In the genomic region with DNA sequence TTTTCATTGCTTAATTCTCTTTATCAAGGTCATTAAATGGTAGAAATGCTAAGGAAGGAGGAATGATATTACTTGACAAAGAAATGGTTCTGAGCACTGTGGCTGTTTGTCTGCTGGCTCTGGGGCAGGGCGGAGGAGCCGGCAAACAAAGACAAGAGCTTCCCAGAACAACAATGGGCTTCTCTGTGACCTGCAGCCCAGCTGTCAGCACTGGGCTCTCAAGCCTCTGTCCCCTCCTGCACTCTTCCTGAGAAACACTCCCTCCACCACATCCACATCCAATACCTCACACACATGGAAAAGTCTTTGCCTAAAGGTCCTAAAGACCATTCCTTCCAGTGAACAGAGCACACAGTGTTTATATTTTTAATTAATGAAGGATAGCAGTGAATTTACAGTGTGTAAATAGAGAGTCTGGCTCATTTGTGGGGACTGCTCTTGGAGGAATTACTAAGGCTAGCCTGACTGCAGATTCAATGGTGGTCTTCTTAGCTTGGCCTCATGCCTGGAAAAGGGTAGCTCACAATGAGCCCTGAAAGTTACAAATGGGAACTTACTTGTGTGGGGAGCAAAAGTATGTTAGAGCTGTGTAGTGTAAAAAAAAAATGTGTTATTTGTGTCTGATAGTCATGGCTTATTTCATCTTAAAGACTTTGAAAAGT, we compare ENCODE assay signal across 11 mouse cellular contexts. TPM values are rescaled to one million over a fixed set of nuclear protein-coding genes. Genes with fewer than 3 reads are reported as not detected.
DNase-seq lines count a peak whose midpoint lies in the region; ATAC-seq and TF ChIP-seq lines count a peak whose summit lies in the region.
"Had no signal": no experiment of that assay in that cellular context is flagged by ENCODE, and none has a peak within 500 bp of the region (broad histone marks: within the 10 kb centered on the region; RNA-seq: fewer than 3 reads in every experiment).

No protein-coding gene starts in this region.

- 55% methylated on average over 2 of the region's 2 CpGs for WGBS in intestine, embryonic 14.5 days
- 51% methylated on average over 2 of the region's 2 CpGs for WGBS in intestine, postnatal 0 days
- 8% methylated on average over 2 of the region's 2 CpGs for WGBS in hindbrain, embryonic 15.5 days
- 15% methylated on average over 2 of the region's 2 CpGs for WGBS in neural tube, embryonic 13.5 days
- WGBS in heart, embryonic 10.5 days: 24% methylated on average over 2 of the region's 2 CpGs

- H3K36me3 ChIP-seq in intestine, embryonic 14.5 days (ENCODE audit: control insufficient read depth, insufficient read depth, low read length): no peaks in the 10 kb centered on the region
- H3K36me3 ChIP-seq in intestine, postnatal 0 days (ENCODE audit: control insufficient read depth, insufficient read depth): no peaks in the 10 kb centered on the region
- H3K36me3 ChIP-seq in hindbrain, embryonic 15.5 days: no peaks in the 10 kb centered on the region
- H3K36me3 ChIP-seq in neural tube, embryonic 13.5 days: no peaks in the 10 kb centered on the region
- H3K36me3 ChIP-seq in heart, embryonic 10.5 days: no peaks in the 10 kb centered on the region
- H3K36me3 ChIP-seq: liver, embryonic 15.5 days had no signal

- no peaks in the 10 kb centered on the region for H3K27me3 ChIP-seq in intestine, embryonic 14.5 days (replicated peaks; ENCODE audit: control insufficient read depth, insufficient read depth, low read length)
- no peaks in the 10 kb centered on the region for H3K27me3 ChIP-seq in intestine, postnatal 0 days (replicated peaks; ENCODE audit: control insufficient read depth, insufficient read depth, low read length)
- no peaks in the 10 kb centered on the region for H3K27me3 ChIP-seq in hindbrain, embryonic 15.5 days
- no peaks in the 10 kb centered on the region for H3K27me3 ChIP-seq in neural tube, embryonic 13.5 days
- H3K27me3 ChIP-seq in heart, embryonic 10.5 days (ENCODE audit: insufficient read depth, poor library complexity, severe bottlenecking): no peaks in the 10 kb centered on the region
- H3K27me3 ChIP-seq: liver, embryonic 15.5 days had no signal

- no peak for TF ChIP-seq CTCF in intestine, postnatal 0 days (IDR thresholded peaks at IDR 0.05; ENCODE audit: low read depth)

- H3K27ac ChIP-seq in intestine, embryonic 14.5 days (ENCODE audit: low read depth): peak overlapping the region; percentile 8; the same call in 1 of the 2 replicates
- H3K27ac ChIP-seq in intestine, postnatal 0 days (ENCODE audit: low read depth, low read length): no peak overlapping the region
- H3K27ac ChIP-seq in hindbrain, embryonic 15.5 days (replicated peaks): peak overlapping the region; percentile 48
- H3K27ac ChIP-seq in neural tube, embryonic 13.5 days (replicated peaks): peak overlapping the region; percentile 56; the same call in 1 of the 2 replicates
- no peak overlapping the region for H3K27ac ChIP-seq in heart, embryonic 10.5 days
- H3K27ac ChIP-seq: kidney, postnatal 0 days; liver, embryonic 15.5 days had no signal

- 0 out of 2 replicates have a peak, but pooled peaks have one; percentile 40 for ATAC-seq in intestine, embryonic 14.5 days (replicated peaks; ENCODE audit: low FRiP score, low TSS enrichment, low read depth)
- no peak for ATAC-seq in intestine, postnatal 0 days
- ATAC-seq in hindbrain, embryonic 15.5 days (ENCODE audit: low FRiP score, low read depth): peak; percentile 84; the same call in 1 of the 2 replicates
- ATAC-seq in neural tube, embryonic 13.5 days (ENCODE audit: low read depth): peak; percentile 81

- H3K9me3 ChIP-seq in intestine, embryonic 14.5 days (ENCODE audit: control insufficient read depth, low read length): no peaks in the 10 kb centered on the region
- no peaks in the 10 kb centered on the region for H3K9me3 ChIP-seq in intestine, postnatal 0 days (ENCODE audit: control insufficient read depth)
- H3K9me3 ChIP-seq in hindbrain, embryonic 15.5 days: no peaks in the 10 kb centered on the region
- no peaks in the 10 kb centered on the region for H3K9me3 ChIP-seq in neural tube, embryonic 13.5 days
- no peaks in the 10 kb centered on the region for H3K9me3 ChIP-seq in heart, embryonic 10.5 days
- H3K9me3 ChIP-seq: liver, embryonic 15.5 days had no signal

- no peak overlapping the region for H3K4me3 ChIP-seq in intestine, embryonic 14.5 days (ENCODE audit: low read depth, low read length)
- H3K4me3 ChIP-seq in intestine, postnatal 0 days (ENCODE audit: low read depth, low read length): no peak overlapping the region
- H3K4me3 ChIP-seq in hindbrain, embryonic 15.5 days: no peak overlapping the region
- no peak overlapping the region for H3K4me3 ChIP-seq in neural tube, embryonic 13.5 days
- H3K4me3 ChIP-seq in heart, embryonic 10.5 days: no peak overlapping the region
- H3K4me3 ChIP-seq: liver, embryonic 15.5 days had no signal

- no peak for DNase-seq in intestine, embryonic 14.5 days (ENCODE audit: low spot score)
- peak; percentile 4 for DNase-seq in embryo, embryonic 11.5 days (ENCODE audit: low read depth, low spot score)
- DNase-seq in heart, embryonic 10.5 days (ENCODE audit: low spot score): no peak
- DNase-seq in gastrocnemius, adult 18-20 months (ENCODE audit: low spot score): no peak
- DNase-seq in heart, adult 11 months: no peak
- DNase-seq: gastrocnemius, postnatal 10 days had no signal

- H3K4me1 ChIP-seq in intestine, embryonic 14.5 days (replicated peaks; ENCODE audit: control insufficient read depth, insufficient read depth, low read length): no peaks in the 10 kb centered on the region; the same call in 1 of the 2 replicates
- H3K4me1 ChIP-seq in intestine, postnatal 0 days (replicated peaks; ENCODE audit: control insufficient read depth, insufficient read depth, low read length): no peaks in the 10 kb centered on the region
- no peaks in the 10 kb centered on the region for H3K4me1 ChIP-seq in hindbrain, embryonic 15.5 days (replicated peaks)
- peaks cover 6% of the 10 kb centered on the region; the same call in 1 of the 2 replicates for H3K4me1 ChIP-seq in neural tube, embryonic 13.5 days (replicated peaks)
- H3K4me1 ChIP-seq in heart, embryonic 10.5 days: no peaks in the 10 kb centered on the region
- H3K4me1 ChIP-seq: liver, embryonic 15.5 days had no signal

- H3K4me2 ChIP-seq in intestine, embryonic 14.5 days (ENCODE audit: low read length): no peak overlapping the region
- H3K4me2 ChIP-seq in intestine, postnatal 0 days (replicated peaks; ENCODE audit: low read depth): no peak overlapping the region
- H3K4me2 ChIP-seq in hindbrain, embryonic 15.5 days: no peak overlapping the region
- H3K4me2 ChIP-seq in neural tube, embryonic 13.5 days: no peak overlapping the region
- H3K4me2 ChIP-seq: liver, embryonic 15.5 days had no signal

- no peak overlapping the region for H3K9ac ChIP-seq in intestine, embryonic 14.5 days (ENCODE audit: low read length)
- no peak overlapping the region for H3K9ac ChIP-seq in intestine, postnatal 0 days (ENCODE audit: low read depth, low read length)
- no peak overlapping the region for H3K9ac ChIP-seq in hindbrain, embryonic 15.5 days
- no peak overlapping the region for H3K9ac ChIP-seq in neural tube, embryonic 13.5 days
- H3K9ac ChIP-seq: liver, embryonic 15.5 days had no signal

RNA-seq across cellular contexts. Expression of gene Elmo1, which starts 49.1 kb away (rescaled TPM):
- 16.6 and 19.7 TPM in 2 replicates for polyA plus RNA-seq in intestine, embryonic 14.5 days (2014; fragmentation: Nextera tagmentation; extraction: Ambion mirVana)
- 8.2 and 8.6 TPM in 2 replicates for polyA plus RNA-seq in intestine, postnatal 0 days (2015; fragmentation: Nextera tagmentation; extraction: Ambion mirVana)
- polyA plus RNA-seq in hindbrain, embryonic 15.5 days (2015; fragmentation: Nextera tagmentation; extraction: Ambion mirVana): 39.7 and 47.9 TPM in 2 replicates
- 48.4 and 53.3 TPM in 2 replicates for polyA plus RNA-seq in neural tube, embryonic 13.5 days (2015; fragmentation: Nextera tagmentation; extraction: Ambion mirVana)
- polyA plus RNA-seq in heart, embryonic 10.5 days (2016; fragmentation: Nextera tagmentation; extraction: Ambion mirVana): 9.4 and 11.5 TPM in 2 replicates
- total RNA-seq in gastrocnemius, adult 18-20 months (2021): 1 to 10 TPM; 2.0 to 2.7 TPM

Comparison
In these comparisons a context has a peak if more than half of its experiments do, and no peak if none do; other contexts are left out.
1. H3K27ac ChIP-seq: peak in intestine, embryonic 14.5 days (single experiment), hindbrain, embryonic 15.5 days (single experiment) and neural tube, embryonic 13.5 days (single experiment); none in intestine, postnatal 0 days (single experiment) and heart, embryonic 10.5 days (single experiment).